Mouse (Mus musculus) right cerebral cortex, adult 18-20 months (tissue): ENCODE data around the gene Cnmd.

Experiments
- DNase-seq: peaks from one replicate; pipeline ENCODE4 v3.0.0; 2022; ENCODE audit warnings: mixed read lengths

Gene Cnmd

GRCm38 (mm10) chr14:79662001-79662400, at the start of gene Cnmd:
TSS of gene Cnmd (minus strand) at chr14:79662170.
- no peak for DNase-seq

DNA sequence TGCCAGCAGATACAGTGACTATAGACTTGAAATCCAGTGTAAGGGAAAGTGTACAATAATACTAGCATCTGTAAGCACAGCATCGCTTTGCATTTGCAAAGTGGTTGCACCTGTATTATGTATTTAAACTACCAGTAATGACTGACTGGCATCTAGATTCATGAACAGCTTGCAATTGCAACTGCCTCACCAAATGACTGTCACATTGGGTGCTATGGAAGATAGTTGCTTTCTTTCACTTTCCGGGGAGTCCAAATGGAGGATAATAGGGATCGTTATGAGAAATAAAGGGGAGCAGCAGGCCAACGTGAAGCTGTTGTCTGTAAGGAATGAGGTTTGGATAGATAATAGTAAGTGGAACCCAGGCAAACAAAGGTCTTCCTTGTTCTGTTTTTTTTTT, 49.3 kb upstream of the Cnmd start:
- DNase-seq = no peak

GRCm38 (mm10) chr14:79703523-79704172, 41.7 kb upstream of the Cnmd start:
- DNase-seq = no peak

- DNase-seq = no peak
Observed at GRCm38 (mm10) chr14:79701606-79702005, 39.6 kb upstream of the Cnmd start.

- DNase-seq = no peak
Observed at GRCm38 (mm10) chr14:79701054-79701453, 39.1 kb upstream of the Cnmd start.

DNA sequence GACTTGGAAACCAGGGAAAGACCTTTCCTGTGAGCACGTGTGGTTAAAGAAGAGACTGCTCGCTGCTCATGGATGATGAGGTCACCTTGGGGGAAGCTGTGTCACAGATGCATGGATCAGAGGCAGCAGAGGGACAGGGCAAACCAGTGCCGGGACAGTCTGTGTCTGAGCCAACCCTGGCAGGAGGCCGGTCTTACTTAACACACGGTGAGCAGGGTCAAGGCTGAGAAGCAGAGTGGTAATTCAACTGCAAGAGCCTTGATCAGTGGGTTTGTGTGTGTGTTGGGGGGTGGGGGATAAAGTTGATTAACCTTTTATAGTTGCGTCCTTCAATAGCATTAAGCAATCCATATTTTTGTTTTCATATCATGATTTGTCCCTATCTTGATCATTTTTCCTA, 37.4 kb upstream of the Cnmd start:
- no peak for DNase-seq

- no peak for DNase-seq
Observed at GRCm38 (mm10) chr14:79690068-79690844, 28.3 kb upstream of the Cnmd start.

- DNase-seq = no peak
Observed at GRCm38 (mm10) chr14:79680652-79681051, 18.7 kb upstream of the Cnmd start.

GRCm38 (mm10) chr14:79677891-79678687, 16.1 kb upstream of the Cnmd start:
- no peak for DNase-seq

GRCm38 (mm10) chr14:79677108-79677753, 15.3 kb upstream of the Cnmd start:
- DNase-seq = no peak

DNA sequence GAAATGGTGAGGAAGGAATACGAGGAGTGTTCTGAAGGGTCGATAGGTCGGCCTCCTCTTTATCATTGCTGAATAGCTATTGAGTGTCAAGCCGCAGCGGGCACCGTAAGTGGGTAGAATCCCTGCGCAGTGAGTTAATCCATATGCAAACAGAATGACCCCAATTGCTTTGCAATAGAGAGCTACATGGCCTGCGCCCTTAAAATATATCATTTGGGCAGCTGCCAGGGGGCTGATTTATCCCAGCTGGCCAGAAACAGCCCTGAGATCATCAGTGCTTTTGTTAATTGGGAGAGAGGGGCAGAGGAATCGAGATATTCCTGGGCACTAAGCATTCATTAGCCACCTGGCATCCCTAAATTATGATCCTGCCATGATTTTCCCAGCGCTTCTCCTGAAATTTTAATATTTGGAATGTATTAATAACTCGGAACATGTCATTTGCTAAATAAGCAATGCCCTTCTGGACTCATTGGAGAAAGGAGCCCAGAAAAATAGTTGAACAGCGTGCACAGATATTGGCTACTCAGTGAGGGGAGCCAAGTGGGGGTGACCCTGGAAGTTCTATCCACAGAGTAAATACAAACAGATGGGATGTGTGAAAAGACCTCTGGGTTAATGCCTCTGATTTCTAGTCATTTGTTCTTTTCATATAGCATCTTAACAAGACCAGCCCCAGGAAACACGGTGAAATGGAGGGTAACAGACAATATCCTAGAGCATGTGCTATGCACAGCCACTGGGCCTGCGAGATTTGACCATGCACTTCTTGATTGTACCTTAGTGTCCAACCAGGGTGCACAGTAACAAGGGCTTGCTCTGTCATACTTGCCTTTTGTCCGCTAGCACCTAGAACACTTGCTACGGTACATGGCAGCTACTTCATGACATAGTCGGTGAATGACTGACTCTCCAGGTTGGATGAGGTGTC, 11.4 kb upstream of the Cnmd start:
- no peak for DNase-seq

- DNase-seq = no peak
Observed at GRCm38 (mm10) chr14:79672567-79672966, 10.6 kb upstream of the Cnmd start.

GRCm38 (mm10) chr14:79671008-79671407, 9.0 kb upstream of the Cnmd start:
- no peak for DNase-seq

GRCm38 (mm10) chr14:79661005-79661917, 709 bp downstream of the Cnmd start:
- DNase-seq = peak; percentile 39

GRCm38 (mm10) chr14:79660467-79660866, 1.5 kb downstream of the Cnmd start:
- no peak for DNase-seq

GRCm38 (mm10) chr14:79658748-79659508, 3.0 kb downstream of the Cnmd start:
- DNase-seq = no peak

DNA sequence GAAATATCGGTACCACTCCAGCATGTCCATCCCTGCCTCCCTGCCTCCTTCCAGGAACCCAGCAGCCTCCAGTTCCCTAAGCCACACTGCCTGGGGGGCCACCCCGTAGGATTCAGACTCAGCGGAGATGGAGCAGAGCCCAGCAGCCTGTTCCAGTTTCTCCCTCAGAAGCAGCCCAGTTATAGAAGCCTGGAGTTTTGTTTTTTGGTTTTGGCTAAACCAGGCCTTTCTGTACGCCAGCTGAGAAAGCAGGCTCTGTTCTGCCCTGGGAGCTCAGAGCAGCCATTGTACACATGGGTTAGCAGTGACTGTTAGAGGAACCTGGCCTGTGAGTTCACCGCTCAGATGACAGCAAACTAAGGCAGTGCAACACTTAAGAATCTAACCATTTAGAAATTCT, 3.7 kb downstream of the Cnmd start:
- peak; percentile 65 for DNase-seq

DNA sequence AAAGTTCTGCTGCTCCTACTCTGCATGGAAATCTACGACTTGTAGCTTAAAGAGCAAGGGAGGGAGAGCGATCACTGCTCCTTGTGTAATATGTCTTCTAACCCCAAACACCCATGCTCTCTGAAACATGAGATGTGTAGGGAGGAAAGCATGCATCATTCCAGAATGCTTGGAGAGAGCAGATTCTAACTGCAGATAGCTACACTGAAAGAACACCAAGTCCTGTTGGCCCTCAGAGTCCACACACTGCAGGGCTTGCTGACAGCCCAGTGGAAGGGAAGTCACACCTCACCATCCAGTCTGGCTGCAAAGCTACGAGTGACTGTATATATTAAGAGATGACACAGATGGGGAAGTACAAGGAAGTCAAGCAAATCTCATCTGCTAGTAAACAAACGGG, 9.3 kb downstream of the Cnmd start:
- DNase-seq = no peak

GRCm38 (mm10) chr14:79649680-79650079, 12.3 kb downstream of the Cnmd start:
- no peak for DNase-seq

DNA sequence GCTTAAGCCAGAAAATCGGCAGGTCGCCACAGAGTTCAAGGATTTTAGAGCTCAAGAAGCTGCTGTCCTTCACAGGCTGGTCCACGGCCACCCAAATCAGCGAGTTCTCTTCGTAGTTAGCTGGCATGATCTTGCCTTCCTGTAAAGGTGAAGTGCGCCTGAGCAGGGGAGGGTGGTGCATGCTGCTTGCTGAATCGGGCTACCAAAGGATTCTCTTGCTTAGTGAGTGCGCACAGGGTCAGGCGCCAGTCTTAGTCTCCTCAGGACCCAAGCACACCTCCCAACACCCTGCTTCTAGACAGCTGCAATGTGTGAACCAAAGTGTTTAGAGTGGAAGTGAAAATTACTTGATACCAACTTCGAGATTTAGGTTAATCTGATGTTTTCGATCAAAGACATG, 16.6 kb downstream of the Cnmd start:
- no peak for DNase-seq
